Mouse (Mus musculus) heart, postnatal 0 days (tissue): ENCODE measurements at regions not wholly inside any gene's neighbourhood (a gene's known extent, or its start where the extent isn't known, plus 50 kb on each side); places are given as distances from the start of the nearest gene placed in this dataset.
A peak's percentile ranks its signal among the peaks of the same experiment; 100 is the strongest.

Source experiments
- ATAC-seq: fragments of 200-750 bp; cut with Nextera tagmentation; 2 replicates; pipeline ENCODE4 v1.8.0; 2017; ENCODE audit warnings: low read depth, moderate number of reproducible peaks, moderate library complexity; ENCODE audit not compliant: insufficient read depth
- DNase-seq: peaks from one replicate; pipeline ENCODE4 v3.0.0-alpha.2; 2016; ENCODE audit warnings: low spot score
- H3K27ac ChIP-seq: fragments of 300-500 bp; sonication (generic); 2 replicates; pipeline ENCODE4 v1.5.1; 2014; ENCODE audit warnings: low read depth, mild to moderate bottlenecking
- H3K27me3 ChIP-seq: fragments of 300-500 bp; sonication (generic); 2 replicates; pipeline ENCODE4 v1.6.1; 2014; ENCODE audit warnings: low read length, mixed read lengths; ENCODE audit not compliant: control insufficient read depth, insufficient read depth
- H3K36me3 ChIP-seq: fragments of 300-500 bp; sonication (generic); replicated peaks from 2 replicates; pipeline ENCODE4 v1.6.1; 2014; ENCODE audit warnings: low read length, mixed read lengths; ENCODE audit not compliant: control insufficient read depth, insufficient read depth
- H3K4me1 ChIP-seq: fragments of 300-500 bp; sonication (generic); 2 replicates; pipeline ENCODE4 v1.6.1; 2014; ENCODE audit warnings: antibody characterized with exemption; ENCODE audit not compliant: control insufficient read depth, insufficient read depth
- H3K4me2 ChIP-seq: fragments of 300-500 bp; sonication (generic); 2 replicates; pipeline ENCODE4 v1.6.1; 2014; ENCODE audit warnings: low read depth, mild to moderate bottlenecking, low read length, moderate library complexity
- H3K4me3 ChIP-seq: fragments of 300-500 bp; sonication (generic); 2 replicates; pipeline ENCODE4 v1.5.1; 2014; ENCODE audit warnings: low read depth, low read length
- H3K9ac ChIP-seq: fragments of 300-500 bp; sonication (generic); replicated peaks from 2 replicates; pipeline ENCODE4 v1.6.1; 2014; ENCODE audit warnings: low read depth, low read length, mixed read lengths
- H3K9me3 ChIP-seq: fragments of 300-500 bp; sonication (generic); replicated peaks from 2 replicates; pipeline ENCODE4 v1.6.1; 2016; ENCODE audit warnings: low read length; ENCODE audit not compliant: control insufficient read depth
- CTCF ChIP-seq: IDR thresholded peaks from 2 replicates; pipeline ENCODE4 v1.5.1; 2016; ENCODE audit warnings: antibody characterized with exemption, control low read depth, low read depth
- EP300 ChIP-seq: IDR thresholded peaks from 2 replicates; pipeline ENCODE4 v1.6.1; 2016; ENCODE audit warnings: antibody characterized with exemption, low read depth
- WGBS: fragments of 180-500 bp; shearing (Covaris S2); extraction: QIAGEN DNeasy Blood & Tissue Kit; methylation state at CpG from one replicate; pipeline ENCODE4 v1.1.7; 2014; 5-methylcytosine and 5-hydroxymethylcytosine counted together

- DNase-seq (no peak), ATAC-seq (no peak)
- H3K9ac ChIP-seq: no peak overlapping the region
- no peaks in the 10 kb centered on the region for H3K4me1 ChIP-seq
- H3K9me3 ChIP-seq: no peaks in the 10 kb centered on the region
- H3K4me2 ChIP-seq: no peak overlapping the region
- no peak overlapping the region for H3K27ac ChIP-seq
- 69% methylated on average over 5 of the region's 5 CpGs for WGBS
- no peak overlapping the region for H3K4me3 ChIP-seq
- H3K27me3 ChIP-seq: no peaks in the 10 kb centered on the region
- H3K36me3 ChIP-seq: no peaks in the 10 kb centered on the region
- TF ChIP-seq EP300: no peak
- TF ChIP-seq CTCF: no peak
Observed at GRCm38 (mm10) chr6:101858895-101859294, 481.2 kb upstream of the Pdzrn3 start.

GRCm38 (mm10) chr6:101840695-101841094, 463.0 kb upstream of the Pdzrn3 start:
- Histone ChIP-seq H3K9me3 (no peaks in the 10 kb centered on the region), H3K4me2 (no peak overlapping the region), H3K27ac (no peak overlapping the region), H3K9ac (no peak overlapping the region), H3K27me3 (no peaks in the 10 kb centered on the region), H3K4me1 (no peaks in the 10 kb centered on the region), H3K36me3 (no peaks in the 10 kb centered on the region), H3K4me3 (no peak overlapping the region)
- DNase-seq (no peak), ATAC-seq (no peak)
- WGBS: 85% methylated on average over 4 of the region's 4 CpGs
- no peak for TF ChIP-seq CTCF
- no peak for TF ChIP-seq EP300

- 64% methylated on average over 6 of the region's 6 CpGs for WGBS
- H3K4me1 ChIP-seq: no peaks in the 10 kb centered on the region
- H3K36me3 ChIP-seq: no peaks in the 10 kb centered on the region
- no peaks in the 10 kb centered on the region for H3K9me3 ChIP-seq
- no peak overlapping the region for H3K9ac ChIP-seq
- DNase-seq: no peak
- H3K27me3 ChIP-seq: no peaks in the 10 kb centered on the region
- no peak for TF ChIP-seq CTCF
- no peak for TF ChIP-seq EP300
- no peak overlapping the region for H3K4me3 ChIP-seq
- no peak overlapping the region for H3K27ac ChIP-seq
- no peak for ATAC-seq
- no peak overlapping the region for H3K4me2 ChIP-seq
Observed at GRCm38 (mm10) chr6:101837563-101837962, 459.9 kb upstream of the Pdzrn3 start.

GRCm38 (mm10) chr6:101793986-101794385, 416.3 kb upstream of the Pdzrn3 start:
- 63% methylated on average over 2 of the region's 2 CpGs for WGBS
- Histone ChIP-seq H3K9me3 (no peaks in the 10 kb centered on the region), H3K4me2 (no peak overlapping the region), H3K4me3 (no peak overlapping the region), H3K27me3 (no peaks in the 10 kb centered on the region), H3K36me3 (no peaks in the 10 kb centered on the region), H3K4me1 (no peaks in the 10 kb centered on the region), H3K9ac (no peak overlapping the region), H3K27ac (no peak overlapping the region)
- no peak for DNase-seq
- no peak for ATAC-seq
- no peak for TF ChIP-seq CTCF
- no peak for TF ChIP-seq EP300

- DNase-seq: no peak
- Histone ChIP-seq H3K27me3 (no peaks in the 10 kb centered on the region), H3K4me3 (no peak overlapping the region), H3K4me2 (no peak overlapping the region), H3K27ac (no peak overlapping the region), H3K9ac (no peak overlapping the region), H3K9me3 (no peaks in the 10 kb centered on the region), H3K36me3 (no peaks in the 10 kb centered on the region), H3K4me1 (no peaks in the 10 kb centered on the region)
- peak; percentile 13; the same call in 1 of the 2 replicates for TF ChIP-seq CTCF
- no peak for TF ChIP-seq EP300
- ATAC-seq: no peak
- WGBS: 89% methylated on average over 3 of the region's 3 CpGs
Observed at GRCm38 (mm10) chr6:101777864-101778263, 400.2 kb upstream of the Pdzrn3 start.

GRCm38 (mm10) chr6:101773151-101773550, 395.5 kb upstream of the Pdzrn3 start:
- Histone ChIP-seq H3K4me1 (no peaks in the 10 kb centered on the region), H3K27ac (no peak overlapping the region), H3K9me3 (0 out of 2 replicates have a peak, but pooled peaks cover 7% of the 10 kb centered on the region), H3K36me3 (no peaks in the 10 kb centered on the region), H3K4me3 (no peak overlapping the region), H3K4me2 (no peak overlapping the region), H3K27me3 (no peaks in the 10 kb centered on the region), H3K9ac (no peak overlapping the region)
- TF ChIP-seq CTCF (no peak), EP300 (no peak)
- ATAC-seq (no peak), DNase-seq (no peak)
- WGBS: 81% methylated on average over 5 of the region's 5 CpGs
